Mouse (Mus musculus) lung, postnatal 0 days (tissue): Measurements from ENCODE around the gene Spp2.

ENCODE experiments used
- CTCF ChIP-seq: IDR thresholded peaks from 2 replicates; pipeline ENCODE4 v1.5.1; 2016; ENCODE audit warnings: antibody characterized with exemption, mild to moderate bottlenecking
- EP300 ChIP-seq: IDR thresholded peaks from 2 replicates; pipeline ENCODE4 v1.6.1; 2016; ENCODE audit warnings: antibody characterized with exemption, mild to moderate bottlenecking, control low read depth

GRCm38 (mm10) chr1:88472258-88472657 lies 65.5 kb downstream of the Spp2 start:
- TF ChIP-seq CTCF (no peak), EP300 (no peak)
